Mouse (Mus musculus): ENCODE results near the gene Ncoa7. TPM values are rescaled to one million over a fixed set of nuclear protein-coding genes. Genes with fewer than 3 reads are reported as not detected.

Gene Ncoa7
- polyA plus RNA-seq, 2 experiments, result 7.6 to 9.0 TPM

DNA sequence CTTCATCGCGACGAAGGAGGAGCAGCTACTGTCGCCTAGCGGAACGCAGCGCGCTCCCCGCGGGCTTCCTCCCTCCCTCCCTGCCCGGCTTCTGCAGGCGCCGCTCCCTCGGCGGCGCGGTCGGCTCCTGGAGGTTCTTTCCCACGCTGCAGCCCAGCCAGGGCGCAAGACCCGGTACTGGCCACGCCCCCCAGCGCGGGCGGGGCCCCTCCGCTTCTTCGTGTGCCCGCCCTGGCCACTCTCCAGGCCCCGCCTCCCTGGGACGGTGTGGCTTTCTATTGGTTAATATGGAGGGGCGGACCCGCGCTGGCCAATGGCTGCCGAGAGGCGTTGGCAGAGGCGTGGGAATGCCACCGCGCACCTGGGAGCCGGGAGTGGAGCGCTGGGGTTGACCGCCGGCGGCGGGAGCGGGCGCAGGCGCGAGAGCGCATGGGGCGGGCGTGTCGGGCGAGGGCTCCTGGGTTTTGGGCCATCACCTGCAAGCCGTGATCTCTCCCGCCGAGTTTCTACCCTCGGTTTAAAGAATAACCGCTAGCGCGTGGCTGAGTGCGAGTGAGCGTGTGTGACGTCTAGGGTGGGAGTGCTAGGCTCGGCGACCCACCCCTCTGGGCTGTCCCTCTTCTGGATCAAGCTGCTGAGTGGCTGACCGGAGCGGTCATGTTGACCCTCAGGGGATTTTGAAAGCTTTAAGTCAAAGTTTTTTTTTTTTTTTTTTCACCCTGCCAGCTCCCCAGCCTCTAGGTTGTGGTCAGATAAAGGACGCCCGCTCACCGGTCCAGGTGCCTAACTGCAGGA, 39.7 kb upstream of the Ncoa7 start, which contains the start of gene Hey2:
Gene Hey2 (minus strand): TSS at position 159 of the 795 bp plus-strand sequence.
- peaks cover 12% of the 10 kb centered on the region for H3K4me1 ChIP-seq (ENCODE audit: control insufficient read depth, insufficient read depth, low read length)
- no peaks in the 10 kb centered on the region for H3K9me3 ChIP-seq (ENCODE audit: control insufficient read depth, low read length)
- peak within 1 kb of the TSS; percentile 88 for H3K4me2 ChIP-seq (replicated peaks; ENCODE audit: low read depth, low read length, severe bottlenecking)
- H3K27ac ChIP-seq (replicated peaks; ENCODE audit: low read depth, low read length), result no peak within 1 kb of the TSS
- peaks cover 42% of the 10 kb centered on the region for H3K27me3 ChIP-seq (ENCODE audit: control insufficient read depth, insufficient read depth, low read length)
- WGBS, result 2% methylated on average over 68 of the region's 70 CpGs
- peak within 1 kb of the TSS; percentile 34; the same call in 1 of the 2 replicates for H3K9ac ChIP-seq (ENCODE audit: low read depth, low read length, severe bottlenecking)
- DNase-seq (ENCODE audit: low spot score), result peak; percentile 94
- H3K4me3 ChIP-seq (replicated peaks; ENCODE audit: low read length), result peak within 1 kb of the TSS; percentile 56
- no peaks in the 10 kb centered on the region for H3K36me3 ChIP-seq (ENCODE audit: control insufficient read depth, insufficient read depth, low read length)
- TF ChIP-seq POLR2A (IDR thresholded peaks at IDR 0.05; ENCODE audit: borderline replicate concordance, extremely low read depth, insufficient read depth, insufficient read length), result no peak
- ATAC-seq (ENCODE audit: low FRiP score, low read depth), result peak; percentile 99

GRCm38 (mm10) chr10:30842228-30842627, 39.1 kb upstream of the Ncoa7 start:
- Histone ChIP-seq H3K4me1 (ENCODE audit: control insufficient read depth, insufficient read depth, low read length) (peaks cover 12% of the 10 kb centered on the region), H3K27me3 (ENCODE audit: control insufficient read depth, insufficient read depth, low read length) (peaks cover 42% of the 10 kb centered on the region), H3K36me3 (ENCODE audit: control insufficient read depth, insufficient read depth, low read length) (no peaks in the 10 kb centered on the region), H3K4me3 (replicated peaks; ENCODE audit: low read length) (peak overlapping the region; percentile 56), H3K9ac (ENCODE audit: low read depth, low read length, severe bottlenecking) (peak overlapping the region; percentile 34; the same call in 1 of the 2 replicates), H3K9me3 (ENCODE audit: control insufficient read depth, low read length) (no peaks in the 10 kb centered on the region), H3K4me2 (replicated peaks; ENCODE audit: low read depth, low read length, severe bottlenecking) (peak overlapping the region; percentile 88), H3K27ac (replicated peaks; ENCODE audit: low read depth, low read length) (no peak overlapping the region)
- no peak for TF ChIP-seq POLR2A (IDR thresholded peaks at IDR 0.05; ENCODE audit: borderline replicate concordance, extremely low read depth, insufficient read depth, insufficient read length)
- peak; percentile 10; the same call in 1 of the 2 replicates for ATAC-seq (ENCODE audit: low FRiP score, low read depth)
- under 1% methylated on average over 29 of the region's 29 CpGs for WGBS
- no peak for DNase-seq (ENCODE audit: low spot score)

DNA sequence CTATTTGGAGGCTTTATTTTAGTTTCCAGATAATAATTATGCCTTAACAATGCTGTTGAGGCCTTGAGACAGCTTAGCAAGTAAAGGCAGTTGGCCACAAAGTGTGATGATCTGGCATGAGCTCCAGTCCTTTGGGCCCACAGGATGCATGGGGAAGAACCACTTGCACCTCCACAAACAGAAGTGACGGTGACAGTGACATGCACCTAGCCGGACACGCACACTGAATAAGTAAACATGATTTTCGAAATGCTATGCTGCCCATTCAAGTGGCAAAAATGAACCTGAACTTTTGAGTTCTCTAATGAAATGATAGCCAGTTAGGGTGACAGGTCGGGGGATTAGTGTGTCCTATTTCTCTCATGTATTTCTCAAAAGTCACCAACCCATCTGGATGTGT, 37.7 kb upstream of the Ncoa7 start:
- H3K27me3 ChIP-seq (ENCODE audit: control insufficient read depth, insufficient read depth, low read length), result peaks cover 39% of the 10 kb centered on the region
- no peak overlapping the region for H3K27ac ChIP-seq (replicated peaks; ENCODE audit: low read depth, low read length)
- peaks cover 12% of the 10 kb centered on the region for H3K4me1 ChIP-seq (ENCODE audit: control insufficient read depth, insufficient read depth, low read length)
- H3K4me3 ChIP-seq (replicated peaks; ENCODE audit: low read length), result no peak overlapping the region
- no peak overlapping the region for H3K4me2 ChIP-seq (replicated peaks; ENCODE audit: low read depth, low read length, severe bottlenecking)
- no peak for DNase-seq (ENCODE audit: low spot score)
- no peaks in the 10 kb centered on the region for H3K9me3 ChIP-seq (ENCODE audit: control insufficient read depth, low read length)
- no peak for ATAC-seq (ENCODE audit: low FRiP score, low read depth)
- no peak for TF ChIP-seq POLR2A (IDR thresholded peaks at IDR 0.05; ENCODE audit: borderline replicate concordance, extremely low read depth, insufficient read depth, insufficient read length)
- 77% methylated on average over 5 of the region's 5 CpGs for WGBS
- no peak overlapping the region for H3K9ac ChIP-seq (ENCODE audit: low read depth, low read length, severe bottlenecking)
- H3K36me3 ChIP-seq (ENCODE audit: control insufficient read depth, insufficient read depth, low read length), result no peaks in the 10 kb centered on the region

DNA sequence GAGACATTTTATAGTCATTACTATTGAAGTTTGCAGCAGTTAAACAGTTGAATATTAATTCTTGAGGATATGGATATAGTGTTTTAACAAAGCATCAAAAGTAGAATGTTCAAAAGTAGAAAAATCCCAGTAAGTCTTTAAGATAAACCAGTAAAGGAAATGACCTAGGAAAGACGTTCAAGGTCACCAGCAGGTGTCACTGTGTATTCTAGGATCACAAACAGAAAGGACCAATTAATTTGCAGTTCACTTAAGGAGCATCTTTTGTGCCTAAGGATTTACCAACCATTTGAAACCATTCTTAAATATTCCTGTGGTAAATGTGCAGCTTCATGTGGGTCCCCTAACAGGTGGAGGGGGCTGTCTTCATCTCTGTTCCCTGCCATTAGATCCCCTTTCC, 35.1 kb upstream of the Ncoa7 start:
- no peaks in the 10 kb centered on the region for H3K36me3 ChIP-seq (ENCODE audit: control insufficient read depth, insufficient read depth, low read length)
- no peak overlapping the region for H3K9ac ChIP-seq (ENCODE audit: low read depth, low read length, severe bottlenecking)
- no peak for ATAC-seq (ENCODE audit: low FRiP score, low read depth)
- no peak for DNase-seq (ENCODE audit: low spot score)
- H3K4me2 ChIP-seq (replicated peaks; ENCODE audit: low read depth, low read length, severe bottlenecking), result no peak overlapping the region
- no peaks in the 10 kb centered on the region for H3K4me1 ChIP-seq (ENCODE audit: control insufficient read depth, insufficient read depth, low read length)
- no peak for TF ChIP-seq POLR2A (IDR thresholded peaks at IDR 0.05; ENCODE audit: borderline replicate concordance, extremely low read depth, insufficient read depth, insufficient read length)
- H3K4me3 ChIP-seq (replicated peaks; ENCODE audit: low read length), result no peak overlapping the region
- peaks cover 21% of the 10 kb centered on the region; the same call in 1 of the 2 replicates for H3K27me3 ChIP-seq (ENCODE audit: control insufficient read depth, insufficient read depth, low read length)
- no peak overlapping the region for H3K27ac ChIP-seq (replicated peaks; ENCODE audit: low read depth, low read length)
- H3K9me3 ChIP-seq (ENCODE audit: control insufficient read depth, low read length), result no peaks in the 10 kb centered on the region
- 10% methylated on average over 1 of the region's 1 CpGs for WGBS

- TF ChIP-seq POLR2A (IDR thresholded peaks at IDR 0.05; ENCODE audit: borderline replicate concordance, extremely low read depth, insufficient read depth, insufficient read length), result no peak
- no peaks in the 10 kb centered on the region for H3K36me3 ChIP-seq (ENCODE audit: control insufficient read depth, insufficient read depth, low read length)
- H3K4me1 ChIP-seq (ENCODE audit: control insufficient read depth, insufficient read depth, low read length), result no peaks in the 10 kb centered on the region
- no peak overlapping the region for H3K4me3 ChIP-seq (replicated peaks; ENCODE audit: low read length)
- no peak for ATAC-seq (ENCODE audit: low FRiP score, low read depth)
- peak; percentile 83 for DNase-seq (ENCODE audit: low spot score)
- no peak overlapping the region for H3K9ac ChIP-seq (ENCODE audit: low read depth, low read length, severe bottlenecking)
- H3K9me3 ChIP-seq (ENCODE audit: control insufficient read depth, low read length), result no peaks in the 10 kb centered on the region
- H3K27ac ChIP-seq (replicated peaks; ENCODE audit: low read depth, low read length), result no peak overlapping the region
- H3K4me2 ChIP-seq (replicated peaks; ENCODE audit: low read depth, low read length, severe bottlenecking), result no peak overlapping the region
- H3K27me3 ChIP-seq (ENCODE audit: control insufficient read depth, insufficient read depth, low read length), result no peaks in the 10 kb centered on the region
- WGBS, result 8% methylated on average over 1 of the region's 1 CpGs
Observed at GRCm38 (mm10) chr10:30825049-30825448, 21.9 kb upstream of the Ncoa7 start.
